Mouse (Mus musculus) CD4-positive naive resting alpha-beta T cell, adult 76 days (primary cell): Measurements from ENCODE around the gene Wap. TPM values are rescaled to one million over a fixed set of nuclear protein-coding genes. Genes with fewer than 3 reads are reported as not detected.

ENCODE experiments used
- total RNA-seq: library from RNA; stranded (reverse); gene quantifications from one replicate; pipeline ENCODE4 v1.2.4, GENCODE M21; 2023

The Wap gene
- total RNA-seq = not detected

GRCm38 (mm10) chr11:6638537-6638936 is at the start of gene Wap:
Gene Wap (minus strand): TSS chr11:6638637.

GRCm38 (mm10) chr11:6658271-6658670 is 19.8 kb upstream of the Wap start, which contains the start of gene Ramp3:
Gene Ramp3 (plus strand): TSS chr11:6658521.

GRCm38 (mm10) chr11:6625478-6626387 is 12.7 kb downstream of the Wap start, which contains the start of gene Tbrg4:
Gene Tbrg4 (minus strand): TSS chr11:6626067.

DNA sequence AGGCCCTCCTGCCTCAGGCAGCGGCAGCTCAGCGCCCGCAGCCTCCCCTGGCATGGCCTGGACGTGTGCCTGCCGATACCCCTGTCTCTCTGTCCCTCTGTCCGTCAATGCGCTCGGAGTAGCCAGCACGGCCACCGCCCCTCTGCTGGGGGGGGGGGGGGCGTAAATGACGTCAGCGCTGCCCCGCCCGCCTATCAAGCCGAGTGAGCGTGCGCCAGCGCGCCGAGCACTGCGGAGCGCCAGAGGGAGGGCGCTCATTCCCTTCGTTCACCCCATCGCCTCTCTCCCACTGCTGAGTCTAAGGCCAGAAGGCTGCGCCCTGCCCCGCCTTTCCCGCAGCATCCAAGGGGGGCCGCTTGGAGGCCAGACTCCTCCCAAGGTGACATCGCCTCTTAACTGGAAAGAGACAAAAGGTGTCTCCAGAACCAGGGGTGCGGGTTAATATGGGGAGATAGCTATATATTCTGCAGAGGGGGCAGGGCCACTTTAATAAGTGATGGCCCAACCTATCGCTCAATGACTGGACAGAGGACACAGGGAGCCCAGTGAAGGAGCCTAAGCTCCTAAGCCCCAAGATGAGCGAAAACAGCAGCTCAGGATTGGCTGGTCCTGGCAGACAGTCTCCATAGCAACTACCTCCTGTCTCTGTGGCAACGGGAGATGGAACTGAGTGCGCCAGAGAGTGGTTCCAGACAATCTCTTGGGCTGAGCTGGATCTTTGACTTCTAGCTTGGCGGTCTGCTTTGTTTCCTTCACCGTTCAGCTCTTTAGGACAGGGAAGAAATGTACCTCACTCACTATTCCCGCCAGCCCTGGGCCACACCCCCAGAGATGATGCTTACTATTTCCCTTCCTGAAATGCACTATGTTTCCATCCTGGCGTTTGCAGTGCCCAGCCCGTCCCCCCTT is 32.7 kb downstream of the Wap start, which contains the start of gene Nacad:
Gene Nacad, minus strand, starts transcription at position 563 of the 909 bp plus-strand sequence.

Other genes starting within 250 kb of the Wap start
- 103 TPM for gene Zmiz2, start 249.6 kb downstream of the Wap start, total RNA-seq
- gene Ppia, start 223.2 kb downstream of the Wap start, total RNA-seq = 1,175 TPM
- 54.9 TPM for gene H2afv, start 194.2 kb downstream of the Wap start, total RNA-seq
- gene Purb, start 162.7 kb downstream of the Wap start, total RNA-seq = 73.8 TPM
- gene Myo1g, start 117.7 kb downstream of the Wap start, total RNA-seq = 161 TPM
- gene Ccm2, start 91.8 kb downstream of the Wap start, total RNA-seq = 300 TPM
- gene Nacad, start 32.6 kb downstream of the Wap start, total RNA-seq = not detected
- gene Tbrg4, start 12.6 kb downstream of the Wap start, total RNA-seq = 138 TPM
- gene Ramp3, start 19.9 kb upstream of the Wap start, total RNA-seq = 45.9 TPM
- gene Gm11983, start 199.0 kb upstream of the Wap start, total RNA-seq = not detected